Mouse (Mus musculus) lung, adult 2 months (tissue): Measurements from ENCODE around the gene Mrm3.

Experiments
- CTCF ChIP-seq: fragments of 200-500 bp; IDR thresholded peaks from 2 replicates; pipeline ENCODE4 v1.5.1; 2011; ENCODE audit warnings: mild to moderate bottlenecking, low read length, control low read depth; ENCODE audit not compliant: insufficient read depth
- POLR2A ChIP-seq: fragments of 200-500 bp; IDR thresholded peaks from 2 replicates; pipeline ENCODE4 v1.6.1; 2011; ENCODE audit warnings: low read depth, mild to moderate bottlenecking, control low read depth, low read length, borderline replicate concordance; ENCODE audit errors: extremely low read depth

DNA sequence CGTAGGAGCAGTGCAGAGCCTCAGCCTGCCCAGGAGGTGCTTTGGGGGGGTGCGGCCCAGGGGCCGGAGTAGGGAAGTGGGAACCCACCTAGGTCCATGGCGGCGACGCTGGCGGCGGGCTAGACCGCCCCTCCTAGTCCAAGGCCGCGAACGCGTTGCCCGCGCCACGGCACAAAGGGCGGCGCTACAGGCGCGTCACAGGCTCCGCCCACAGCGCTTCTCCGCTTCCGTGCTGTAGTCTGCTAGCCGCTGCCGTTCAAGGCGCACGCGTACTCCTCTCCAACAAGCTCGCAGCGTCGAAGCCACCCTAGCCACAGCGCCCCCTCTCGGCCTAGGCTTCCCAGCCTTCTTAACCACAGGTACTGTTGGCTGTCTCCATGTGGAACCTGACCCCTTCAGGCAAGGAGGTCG is 26.1 kb upstream of the Mrm3 start, which contains the start of the genes Dbil5 and Gemin4:
- peak; percentile 95 for TF ChIP-seq CTCF
- peak; percentile 83; the same call in 1 of the 2 replicates for TF ChIP-seq POLR2A
